Mouse (Mus musculus): ENCODE results near the gene Hivep2. TPM values are rescaled to one million over a fixed set of nuclear protein-coding genes. Genes with fewer than 3 reads are reported as not detected.

Hivep2 gene
- polyA plus RNA-seq, 2 experiments: 12.1 to 12.9 TPM

- Histone ChIP-seq H3K9me3 (ENCODE audit: control insufficient read depth, low read length) (no peaks in the 10 kb centered on the region), H3K4me3 (replicated peaks; ENCODE audit: low read length) (no peak overlapping the region), H3K4me2 (replicated peaks; ENCODE audit: low read depth, low read length, severe bottlenecking) (no peak overlapping the region), H3K27ac (replicated peaks; ENCODE audit: low read depth, low read length) (no peak overlapping the region), H3K4me1 (ENCODE audit: control insufficient read depth, insufficient read depth, low read length) (no peaks in the 10 kb centered on the region), H3K36me3 (ENCODE audit: control insufficient read depth, insufficient read depth, low read length) (peaks cover 16% of the 10 kb centered on the region; the same call in 1 of the 2 replicates), H3K27me3 (ENCODE audit: control insufficient read depth, insufficient read depth, low read length) (no peaks in the 10 kb centered on the region), H3K9ac (ENCODE audit: low read depth, low read length, severe bottlenecking) (no peak overlapping the region)
- no peak for TF ChIP-seq POLR2A (IDR thresholded peaks at IDR 0.05; ENCODE audit: borderline replicate concordance, extremely low read depth, insufficient read depth, insufficient read length)
- 94% methylated on average over 13 of the region's 13 CpGs for WGBS
- ATAC-seq (ENCODE audit: low FRiP score, low read depth) (no peak), DNase-seq (ENCODE audit: low spot score) (no peak)
These were observed 165.4 kb downstream of the Hivep2 start for GRCm38 (mm10) chr10:14131307-14131706.

DNA sequence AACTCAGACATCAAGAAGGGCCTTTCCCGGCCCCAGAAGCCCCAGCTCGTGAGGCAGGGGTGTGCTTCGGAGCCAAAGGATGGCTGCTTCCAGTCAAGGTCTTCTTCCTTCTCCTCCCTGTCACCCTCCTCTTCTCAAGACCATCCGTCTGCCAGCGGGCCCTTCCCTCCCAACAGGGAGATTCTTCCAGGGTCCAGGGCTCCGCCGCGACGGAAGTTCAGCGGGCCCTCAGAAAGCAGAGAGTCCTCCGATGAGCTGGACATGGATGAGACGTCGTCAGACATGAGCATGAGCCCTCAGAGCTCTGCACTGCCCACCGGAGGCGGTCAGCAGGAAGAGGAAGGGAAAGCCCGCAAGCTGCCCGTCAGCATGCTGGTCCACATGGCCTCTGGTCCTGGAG, 166.2 kb downstream of the Hivep2 start:
- no peaks in the 10 kb centered on the region for H3K9me3 ChIP-seq (ENCODE audit: control insufficient read depth, low read length)
- no peak overlapping the region for H3K9ac ChIP-seq (ENCODE audit: low read depth, low read length, severe bottlenecking)
- 87% methylated on average over 16 of the region's 17 CpGs for WGBS
- TF ChIP-seq POLR2A (IDR thresholded peaks at IDR 0.05; ENCODE audit: borderline replicate concordance, extremely low read depth, insufficient read depth, insufficient read length): no peak
- H3K27me3 ChIP-seq (ENCODE audit: control insufficient read depth, insufficient read depth, low read length): no peaks in the 10 kb centered on the region
- no peaks in the 10 kb centered on the region for H3K4me1 ChIP-seq (ENCODE audit: control insufficient read depth, insufficient read depth, low read length)
- peaks cover 16% of the 10 kb centered on the region; the same call in 1 of the 2 replicates for H3K36me3 ChIP-seq (ENCODE audit: control insufficient read depth, insufficient read depth, low read length)
- no peak overlapping the region for H3K27ac ChIP-seq (replicated peaks; ENCODE audit: low read depth, low read length)
- H3K4me3 ChIP-seq (replicated peaks; ENCODE audit: low read length): no peak overlapping the region
- DNase-seq (ENCODE audit: low spot score) (no peak), ATAC-seq (ENCODE audit: low FRiP score, low read depth) (no peak)
- no peak overlapping the region for H3K4me2 ChIP-seq (replicated peaks; ENCODE audit: low read depth, low read length, severe bottlenecking)

- H3K27me3 ChIP-seq (ENCODE audit: control insufficient read depth, insufficient read depth, low read length): no peaks in the 10 kb centered on the region
- no peak for ATAC-seq (ENCODE audit: low FRiP score, low read depth)
- no peak for TF ChIP-seq POLR2A (IDR thresholded peaks at IDR 0.05; ENCODE audit: borderline replicate concordance, extremely low read depth, insufficient read depth, insufficient read length)
- H3K27ac ChIP-seq (replicated peaks; ENCODE audit: low read depth, low read length): no peak overlapping the region
- peaks cover 16% of the 10 kb centered on the region; the same call in 1 of the 2 replicates for H3K36me3 ChIP-seq (ENCODE audit: control insufficient read depth, insufficient read depth, low read length)
- H3K9ac ChIP-seq (ENCODE audit: low read depth, low read length, severe bottlenecking): no peak overlapping the region
- no peak for DNase-seq (ENCODE audit: low spot score)
- H3K4me2 ChIP-seq (replicated peaks; ENCODE audit: low read depth, low read length, severe bottlenecking): no peak overlapping the region
- no peak overlapping the region for H3K4me3 ChIP-seq (replicated peaks; ENCODE audit: low read length)
- H3K4me1 ChIP-seq (ENCODE audit: control insufficient read depth, insufficient read depth, low read length): no peaks in the 10 kb centered on the region
- H3K9me3 ChIP-seq (ENCODE audit: control insufficient read depth, low read length): no peaks in the 10 kb centered on the region
These were observed 167.1 kb downstream of the Hivep2 start for GRCm38 (mm10) chr10:14132937-14133336.

- Histone ChIP-seq H3K4me1 (ENCODE audit: control insufficient read depth, insufficient read depth, low read length) (no peaks in the 10 kb centered on the region), H3K36me3 (ENCODE audit: control insufficient read depth, insufficient read depth, low read length) (peaks cover 9% of the 10 kb centered on the region), H3K9me3 (ENCODE audit: control insufficient read depth, low read length) (no peaks in the 10 kb centered on the region), H3K27ac (replicated peaks; ENCODE audit: low read depth, low read length) (no peak overlapping the region), H3K27me3 (ENCODE audit: control insufficient read depth, insufficient read depth, low read length) (no peaks in the 10 kb centered on the region), H3K4me3 (replicated peaks; ENCODE audit: low read length) (no peak overlapping the region), H3K9ac (ENCODE audit: low read depth, low read length, severe bottlenecking) (no peak overlapping the region), H3K4me2 (replicated peaks; ENCODE audit: low read depth, low read length, severe bottlenecking) (no peak overlapping the region)
- TF ChIP-seq POLR2A (IDR thresholded peaks at IDR 0.05; ENCODE audit: borderline replicate concordance, extremely low read depth, insufficient read depth, insufficient read length): no peak
- 80% methylated on average over 3 of the region's 3 CpGs for WGBS
- DNase-seq (ENCODE audit: low spot score) (no peak), ATAC-seq (ENCODE audit: low FRiP score, low read depth) (no peak)
These were observed 172.8 kb downstream of the Hivep2 start for GRCm38 (mm10) chr10:14138663-14139062.

DNA sequence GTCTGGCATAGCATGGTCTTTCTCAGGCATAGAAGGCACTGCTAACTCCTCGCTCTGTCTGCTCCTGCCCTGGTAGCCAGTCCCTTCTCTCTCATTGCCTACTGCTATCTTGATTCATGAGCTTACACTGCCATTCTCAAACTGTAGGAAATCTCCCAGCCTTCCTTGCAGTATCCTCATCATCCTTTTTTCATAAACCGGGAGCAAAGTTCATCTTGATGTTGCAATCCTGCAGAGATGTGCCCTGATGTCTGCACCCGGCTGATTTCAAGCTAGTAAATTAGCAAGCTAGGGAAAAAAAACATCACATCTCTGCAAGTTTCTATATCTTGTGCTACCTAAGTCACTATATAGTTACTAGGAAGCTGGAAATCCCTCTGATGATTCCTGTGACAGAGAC, 179.0 kb downstream of the Hivep2 start:
- no peak overlapping the region for H3K4me3 ChIP-seq (replicated peaks; ENCODE audit: low read length)
- H3K4me2 ChIP-seq (replicated peaks; ENCODE audit: low read depth, low read length, severe bottlenecking): no peak overlapping the region
- H3K27me3 ChIP-seq (ENCODE audit: control insufficient read depth, insufficient read depth, low read length): no peaks in the 10 kb centered on the region
- DNase-seq (ENCODE audit: low spot score) (no peak), ATAC-seq (ENCODE audit: low FRiP score, low read depth) (no peak)
- no peak overlapping the region for H3K27ac ChIP-seq (replicated peaks; ENCODE audit: low read depth, low read length)
- 91% methylated on average over 3 of the region's 3 CpGs for WGBS
- no peaks in the 10 kb centered on the region for H3K4me1 ChIP-seq (ENCODE audit: control insufficient read depth, insufficient read depth, low read length)
- H3K9ac ChIP-seq (ENCODE audit: low read depth, low read length, severe bottlenecking): no peak overlapping the region
- H3K36me3 ChIP-seq (ENCODE audit: control insufficient read depth, insufficient read depth, low read length): peaks cover 18% of the 10 kb centered on the region
- no peaks in the 10 kb centered on the region for H3K9me3 ChIP-seq (ENCODE audit: control insufficient read depth, low read length)
- no peak for TF ChIP-seq POLR2A (IDR thresholded peaks at IDR 0.05; ENCODE audit: borderline replicate concordance, extremely low read depth, insufficient read depth, insufficient read length)

GRCm38 (mm10) chr10:14164829-14165228, 199.0 kb downstream of the Hivep2 start:
- ATAC-seq (ENCODE audit: low FRiP score, low read depth): no peak
- no peak overlapping the region for H3K4me3 ChIP-seq (replicated peaks; ENCODE audit: low read length)
- no peak overlapping the region for H3K9ac ChIP-seq (ENCODE audit: low read depth, low read length, severe bottlenecking)
- H3K27ac ChIP-seq (replicated peaks; ENCODE audit: low read depth, low read length): no peak overlapping the region
- H3K9me3 ChIP-seq (ENCODE audit: control insufficient read depth, low read length): no peaks in the 10 kb centered on the region
- H3K4me2 ChIP-seq (replicated peaks; ENCODE audit: low read depth, low read length, severe bottlenecking): no peak overlapping the region
- no peaks in the 10 kb centered on the region for H3K27me3 ChIP-seq (ENCODE audit: control insufficient read depth, insufficient read depth, low read length)
- TF ChIP-seq POLR2A (IDR thresholded peaks at IDR 0.05; ENCODE audit: borderline replicate concordance, extremely low read depth, insufficient read depth, insufficient read length): no peak
- WGBS: 56% methylated on average over 7 of the region's 7 CpGs
- no peaks in the 10 kb centered on the region for H3K4me1 ChIP-seq (ENCODE audit: control insufficient read depth, insufficient read depth, low read length)
- H3K36me3 ChIP-seq (ENCODE audit: control insufficient read depth, insufficient read depth, low read length): no peaks in the 10 kb centered on the region
- no peak for DNase-seq (ENCODE audit: low spot score)

All from limb, embryonic 14.5 days (tissue).